Mouse (Mus musculus) heart, embryonic 10.5 days (tissue): ENCODE data around the gene Gmeb1. TPM values are rescaled to one million over a fixed set of nuclear protein-coding genes. Genes with fewer than 3 reads are reported as not detected.

Experiments used
- DNase-seq: peaks from one replicate; pipeline ENCODE4 v3.0.0-alpha.2; 2017; ENCODE audit warnings: low spot score
- H3K27ac ChIP-seq: fragments of 300-500 bp; sonication (generic); 2 replicates; pipeline ENCODE4 v1.5.1; 2016; ENCODE audit warnings: mild to moderate bottlenecking
- H3K27me3 ChIP-seq: fragments of 300-500 bp; sonication (generic); 2 replicates; pipeline ENCODE4 v1.6.1; 2016; ENCODE audit warnings: mild to moderate bottlenecking; ENCODE audit not compliant: poor library complexity, insufficient read depth, severe bottlenecking
- H3K36me3 ChIP-seq: fragments of 300-500 bp; sonication (generic); 2 replicates; pipeline ENCODE4 v1.6.1; 2016; ENCODE audit warnings: mild to moderate bottlenecking, moderate library complexity
- H3K4me1 ChIP-seq: fragments of 300-500 bp; sonication (generic); 2 replicates; pipeline ENCODE4 v1.6.1; 2016; ENCODE audit warnings: mild to moderate bottlenecking
- H3K4me3 ChIP-seq: fragments of 300-500 bp; sonication (generic); 2 replicates; pipeline ENCODE4 v1.5.1; 2016; ENCODE audit warnings: mild to moderate bottlenecking, moderate library complexity
- H3K9me3 ChIP-seq: fragments of 300-500 bp; sonication (generic); 2 replicates; pipeline ENCODE4 v1.6.1; 2016; ENCODE audit warnings: mild to moderate bottlenecking, moderate library complexity
- WGBS: fragments of 180-500 bp; shearing (Covaris S2); methylation state at CpG from one replicate; pipeline ENCODE4 v1.1.7; 2016; 5-methylcytosine and 5-hydroxymethylcytosine counted together
- polyA plus RNA-seq: library from polyadenylated mRNA; unstranded; fragments of >200 nt; fragmentation: Nextera tagmentation; extraction: Ambion mirVana; gene quantifications from 2 replicates; pipeline ENCODE4 v1.2.1, GENCODE M21; 2016

Gene Gmeb1
- polyA plus RNA-seq, 1 experiment from 2014 or later = 37.6 TPM

DNA sequence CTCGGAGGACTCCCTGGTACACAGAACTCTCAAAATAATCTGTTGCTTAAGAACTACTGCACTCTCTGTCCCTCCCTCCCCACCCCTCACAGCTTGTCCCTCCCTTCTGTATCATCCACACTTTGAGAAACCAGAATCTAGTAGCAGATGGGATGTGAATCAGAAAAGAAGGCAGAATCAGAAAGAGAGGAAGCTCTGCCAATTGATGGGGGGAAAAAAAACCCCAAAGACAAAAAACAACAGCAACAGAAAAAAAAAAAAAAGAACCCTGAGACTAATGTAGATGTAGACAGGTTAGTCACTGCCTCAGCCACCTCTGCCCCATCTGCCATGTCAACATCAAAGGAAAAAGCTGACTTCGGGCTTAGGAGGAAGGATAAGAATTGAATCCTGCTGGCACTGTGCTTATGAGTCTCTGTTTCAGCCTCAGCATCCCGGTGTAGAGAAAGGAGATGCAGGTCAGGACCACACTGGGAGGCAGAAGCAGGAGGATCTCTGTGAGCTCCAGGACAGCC is 5.5 kb upstream of the Gmeb1 start:
- 67% methylated on average over 3 of the region's 3 CpGs for WGBS
- Histone ChIP-seq H3K27me3 (no peaks in the 10 kb centered on the region), H3K27ac (no peak overlapping the region), H3K36me3 (no peaks in the 10 kb centered on the region), H3K4me3 (no peak overlapping the region), H3K4me1 (peaks cover 3% of the 10 kb centered on the region; the same call in 1 of the 2 replicates), H3K9me3 (no peaks in the 10 kb centered on the region)
- DNase-seq = no peak

DNA sequence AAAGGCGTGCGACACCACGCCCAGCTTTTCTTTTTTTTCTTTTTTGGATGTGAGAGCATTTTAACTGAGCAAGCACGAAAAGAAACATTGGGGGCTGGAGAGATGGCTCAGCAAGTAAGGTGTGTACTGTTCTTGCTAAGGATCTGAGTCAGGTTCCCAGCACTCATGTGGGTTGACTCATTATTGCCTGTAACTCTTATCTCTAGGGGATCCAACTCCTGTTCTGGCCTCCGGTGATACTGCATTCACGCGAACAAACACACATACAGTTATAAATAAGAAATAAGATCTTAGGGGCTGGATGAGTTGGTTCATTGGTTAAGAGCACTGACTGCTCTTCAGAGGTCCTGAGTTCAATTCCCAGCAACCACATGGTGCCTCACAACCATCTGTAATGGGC is 1.9 kb upstream of the Gmeb1 start:
- H3K9me3 ChIP-seq = no peaks in the 10 kb centered on the region
- 0 out of 2 replicates have a peak, but pooled peaks cover 3% of the 10 kb centered on the region for H3K36me3 ChIP-seq
- no peak for DNase-seq
- H3K4me1 ChIP-seq = peaks cover 16% of the 10 kb centered on the region
- H3K27ac ChIP-seq = no peak overlapping the region
- no peak overlapping the region for H3K4me3 ChIP-seq
- no peaks in the 10 kb centered on the region for H3K27me3 ChIP-seq
- WGBS = 88% methylated on average over 7 of the region's 7 CpGs

DNA sequence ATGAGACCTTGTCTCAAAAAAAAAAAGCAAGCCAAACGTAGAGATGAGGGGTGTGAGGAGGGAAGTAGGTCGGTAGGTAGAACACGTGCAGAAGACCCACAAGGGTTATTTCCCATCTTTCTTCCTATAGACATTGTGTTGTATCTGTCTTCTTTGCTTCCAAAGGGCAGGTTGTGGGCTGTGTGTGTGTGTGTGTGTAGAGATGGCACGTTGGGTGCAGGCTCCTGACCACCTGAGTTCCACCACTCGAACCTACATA is 885 bp upstream of the Gmeb1 start:
- WGBS = 80% methylated on average over 5 of the region's 5 CpGs
- no peak for DNase-seq
- no peak overlapping the region; the same call in 1 of the 2 replicates for H3K4me3 ChIP-seq
- peak overlapping the region; percentile 99; the same call in 1 of the 2 replicates for H3K27ac ChIP-seq
- no peaks in the 10 kb centered on the region for H3K27me3 ChIP-seq
- no peaks in the 10 kb centered on the region for H3K9me3 ChIP-seq
- H3K36me3 ChIP-seq = 0 out of 2 replicates have a peak, but pooled peaks cover 3% of the 10 kb centered on the region
- H3K4me1 ChIP-seq = peaks cover 16% of the 10 kb centered on the region

DNA sequence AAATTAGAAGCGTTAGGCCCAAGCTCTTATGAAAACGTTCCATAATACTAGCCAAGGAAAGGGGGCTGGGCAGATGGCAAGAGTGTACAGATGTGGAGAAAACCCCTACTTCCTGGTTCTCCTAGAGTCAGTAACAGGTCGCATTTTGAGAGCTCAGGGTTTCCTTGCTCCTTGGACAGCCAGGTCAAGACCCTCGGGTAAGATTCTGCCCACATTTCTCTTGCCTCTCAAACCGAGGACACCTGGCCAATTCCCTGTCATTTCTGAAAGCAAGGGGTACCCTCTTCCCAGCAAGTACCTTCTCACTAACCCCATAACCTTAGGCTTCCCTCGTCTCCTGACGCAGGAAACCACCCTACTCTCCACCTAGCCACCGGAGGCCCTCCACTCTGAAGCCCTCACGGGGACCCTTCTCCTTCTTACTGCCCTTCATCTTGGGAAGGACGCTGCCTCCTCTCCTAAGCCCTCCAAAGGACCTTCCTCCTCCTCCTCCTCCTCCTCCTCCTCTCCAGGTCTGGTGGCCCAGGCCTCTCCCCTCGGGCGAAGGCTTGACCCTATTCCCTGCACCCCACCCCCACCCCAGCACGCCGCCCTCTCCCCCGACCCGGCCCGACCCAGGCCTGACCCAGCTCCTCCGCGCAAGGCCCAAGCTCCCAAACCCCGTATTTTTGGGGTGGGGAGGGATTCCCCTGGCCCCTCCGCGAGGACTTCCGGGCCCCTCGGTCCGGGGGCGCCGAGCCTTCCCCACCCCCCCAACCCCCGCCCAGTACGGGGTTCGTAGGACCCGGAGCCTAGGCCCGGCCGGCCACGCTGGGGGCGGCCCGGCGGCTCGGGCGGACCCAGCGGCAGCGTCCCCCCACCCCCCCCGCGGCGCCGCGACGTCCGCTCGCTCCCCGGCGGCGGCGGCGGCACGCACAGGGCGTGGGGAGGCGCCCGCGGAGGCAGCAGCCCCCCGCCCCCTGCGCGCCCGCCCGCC is 710 bp downstream of the Gmeb1 start:
- Histone ChIP-seq H3K4me3 (peak overlapping the region; percentile 95), H3K36me3 (0 out of 2 replicates have a peak, but pooled peaks cover 3% of the 10 kb centered on the region), H3K4me1 (peaks cover 22% of the 10 kb centered on the region), H3K27me3 (no peaks in the 10 kb centered on the region), H3K27ac (peak overlapping the region; percentile 99), H3K9me3 (no peaks in the 10 kb centered on the region)
- peak; percentile 77 for DNase-seq
- WGBS = 3% methylated on average over 30 of the region's 64 CpGs

DNA sequence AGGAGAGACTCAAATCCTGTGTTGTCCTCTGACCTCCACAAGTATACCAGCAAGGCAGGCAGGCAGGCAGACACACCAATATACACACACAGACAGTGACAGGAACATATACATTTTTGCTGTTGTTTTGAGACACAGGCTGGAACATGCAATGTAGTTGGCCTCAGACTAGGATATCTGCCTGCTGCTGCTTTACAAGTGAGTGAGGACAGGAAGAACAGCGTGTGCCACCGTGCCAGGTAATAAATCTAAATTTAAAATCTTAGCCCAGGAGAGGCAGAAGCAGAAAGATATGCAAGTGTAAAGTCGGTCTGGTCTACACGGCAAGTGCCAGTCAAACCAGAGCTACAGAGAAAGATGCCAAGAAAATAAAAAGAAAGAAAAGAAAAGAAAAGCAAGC is 2.2 kb downstream of the Gmeb1 start:
- no peaks in the 10 kb centered on the region for H3K9me3 ChIP-seq
- H3K27me3 ChIP-seq = no peaks in the 10 kb centered on the region
- WGBS = 84% methylated on average over 4 of the region's 4 CpGs
- peaks cover 26% of the 10 kb centered on the region for H3K4me1 ChIP-seq
- H3K4me3 ChIP-seq = no peak overlapping the region; the same call in 1 of the 2 replicates
- H3K36me3 ChIP-seq = 0 out of 2 replicates have a peak, but pooled peaks cover 3% of the 10 kb centered on the region
- no peak for DNase-seq
- no peak overlapping the region; the same call in 1 of the 2 replicates for H3K27ac ChIP-seq

DNA sequence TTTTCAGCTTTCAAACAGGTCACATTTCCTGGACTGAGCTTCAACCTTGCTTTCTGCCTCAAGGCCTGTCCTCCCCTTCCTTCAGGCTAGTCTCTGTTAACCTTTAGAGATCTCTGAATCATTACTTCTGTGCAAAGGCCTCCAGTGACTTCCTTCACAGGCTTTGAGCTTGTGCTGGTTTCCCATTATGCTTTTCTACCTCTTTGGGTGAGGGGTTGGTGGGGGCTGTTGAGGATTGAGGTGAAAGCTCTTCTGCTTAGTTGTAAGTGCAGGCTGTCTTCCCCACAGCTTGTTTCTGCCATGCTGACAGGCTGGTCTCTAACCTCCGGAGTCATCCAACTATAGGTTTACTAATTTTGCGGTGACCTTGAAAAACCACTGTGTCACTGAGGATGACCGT is 5.0 kb downstream of the Gmeb1 start:
- no peak overlapping the region for H3K4me3 ChIP-seq
- H3K27me3 ChIP-seq = no peaks in the 10 kb centered on the region
- peaks cover 40% of the 10 kb centered on the region for H3K4me1 ChIP-seq
- H3K36me3 ChIP-seq = peaks cover 11% of the 10 kb centered on the region
- WGBS = 89% methylated on average over 3 of the region's 3 CpGs
- H3K9me3 ChIP-seq = no peaks in the 10 kb centered on the region
- DNase-seq = no peak
- no peak overlapping the region for H3K27ac ChIP-seq

DNA sequence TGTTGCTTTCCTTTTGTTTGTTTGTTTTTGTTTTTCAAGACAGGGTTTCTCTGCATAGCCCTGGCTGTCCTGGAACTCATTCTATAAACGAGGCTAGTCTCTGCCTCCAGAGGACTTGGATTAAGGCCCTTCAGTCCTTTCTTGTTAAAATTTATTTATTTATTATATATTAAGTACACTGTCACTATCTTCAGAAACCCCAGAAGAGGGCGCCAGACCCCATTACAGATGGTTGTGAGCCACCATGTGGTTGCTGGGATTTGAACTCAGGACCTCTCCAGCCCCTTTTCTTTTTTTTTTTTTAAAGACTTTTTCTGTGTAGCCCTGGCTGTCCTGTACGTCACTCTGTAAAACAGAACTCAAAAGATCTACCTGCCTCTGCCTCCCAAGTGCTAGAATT is 6.4 kb downstream of the Gmeb1 start:
- 70% methylated on average over 3 of the region's 3 CpGs for WGBS
- no peak for DNase-seq

DNA sequence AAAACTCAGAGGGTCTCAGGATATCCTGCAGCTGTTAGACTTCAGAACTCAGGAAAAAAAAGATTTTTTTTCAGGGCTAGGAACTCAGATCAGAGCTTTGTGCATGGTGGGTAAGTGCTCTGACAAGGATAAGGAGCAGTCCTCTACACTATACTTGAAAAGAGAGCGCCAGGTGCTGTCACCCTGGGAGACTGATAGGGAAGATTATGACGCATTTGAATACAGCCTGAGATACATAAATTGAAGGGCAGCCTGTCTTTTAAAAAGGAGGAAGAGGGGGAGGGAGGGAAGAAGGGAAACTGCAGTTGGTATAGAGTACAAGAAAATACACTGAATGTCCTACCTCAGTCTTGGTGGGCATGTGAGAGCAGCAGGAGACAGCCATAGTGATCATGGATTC is 7.8 kb downstream of the Gmeb1 start:
- WGBS = 59% methylated on average over 2 of the region's 2 CpGs
- DNase-seq = no peak
- no peaks in the 10 kb centered on the region for H3K9me3 ChIP-seq
- H3K36me3 ChIP-seq = peaks cover 35% of the 10 kb centered on the region
- H3K4me1 ChIP-seq = peaks cover 25% of the 10 kb centered on the region
- H3K27ac ChIP-seq = peak overlapping the region; percentile 52; the same call in 1 of the 2 replicates
- H3K4me3 ChIP-seq = no peak overlapping the region
- H3K27me3 ChIP-seq = no peaks in the 10 kb centered on the region

More for the DNA sequence above, 6.4 kb downstream of the Gmeb1 start:
- no peaks in the 10 kb centered on the region for H3K27me3 ChIP-seq
- no peaks in the 10 kb centered on the region for H3K9me3 ChIP-seq
- no peak overlapping the region for H3K4me3 ChIP-seq
- no peak overlapping the region for H3K27ac ChIP-seq
- H3K4me1 ChIP-seq = peaks cover 35% of the 10 kb centered on the region
- H3K36me3 ChIP-seq = peaks cover 25% of the 10 kb centered on the region

DNA sequence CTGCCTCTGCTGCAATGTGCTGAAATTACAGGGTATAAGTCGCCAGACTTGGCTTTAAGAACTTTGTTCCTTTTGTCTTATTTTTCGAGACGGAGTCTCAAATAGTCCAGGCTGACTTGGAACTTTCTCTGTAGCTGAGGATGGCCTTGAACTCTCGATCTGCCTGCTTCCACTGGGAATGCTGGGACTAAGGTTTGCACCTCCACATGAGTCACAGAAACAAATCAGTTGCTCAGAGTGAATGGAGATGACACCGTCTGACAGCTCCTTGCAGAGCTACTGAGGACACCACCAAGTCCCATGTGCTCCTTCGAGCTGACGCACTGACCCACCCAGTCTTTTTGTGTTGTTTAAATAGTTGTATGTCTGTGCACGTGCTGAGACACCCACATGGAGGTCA is 8.3 kb downstream of the Gmeb1 start:
- 83% methylated on average over 8 of the region's 8 CpGs for WGBS
- DNase-seq = no peak
- Histone ChIP-seq H3K27ac (no peak overlapping the region), H3K36me3 (peaks cover 39% of the 10 kb centered on the region), H3K27me3 (no peaks in the 10 kb centered on the region), H3K4me1 (peaks cover 25% of the 10 kb centered on the region), H3K9me3 (no peaks in the 10 kb centered on the region), H3K4me3 (no peak overlapping the region)

DNA sequence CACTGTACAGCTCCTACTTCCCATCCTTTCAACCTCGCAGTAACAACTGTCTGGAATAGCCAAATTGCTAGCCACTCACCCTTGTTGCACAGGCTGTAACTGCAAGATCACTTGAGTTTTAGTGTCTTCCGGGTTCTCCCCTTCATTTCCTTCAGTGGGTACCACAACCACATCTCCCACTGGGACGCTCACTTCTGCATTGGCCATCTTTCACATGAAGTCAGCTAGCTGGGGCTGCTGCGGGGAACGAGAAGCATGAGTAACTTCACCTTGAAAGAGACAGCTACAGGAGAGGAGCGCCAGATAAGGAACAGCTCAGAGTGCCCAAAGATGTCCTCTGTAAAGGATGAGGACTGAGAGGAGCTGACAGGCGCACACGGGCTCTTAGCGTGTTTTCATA is 9.8 kb downstream of the Gmeb1 start:
- H3K27me3 ChIP-seq = no peaks in the 10 kb centered on the region
- peaks cover 52% of the 10 kb centered on the region for H3K36me3 ChIP-seq
- DNase-seq = no peak
- WGBS = 93% methylated on average over 9 of the region's 9 CpGs
- no peaks in the 10 kb centered on the region for H3K9me3 ChIP-seq
- no peak overlapping the region for H3K27ac ChIP-seq
- H3K4me3 ChIP-seq = no peak overlapping the region
- H3K4me1 ChIP-seq = peaks cover 23% of the 10 kb centered on the region

DNA sequence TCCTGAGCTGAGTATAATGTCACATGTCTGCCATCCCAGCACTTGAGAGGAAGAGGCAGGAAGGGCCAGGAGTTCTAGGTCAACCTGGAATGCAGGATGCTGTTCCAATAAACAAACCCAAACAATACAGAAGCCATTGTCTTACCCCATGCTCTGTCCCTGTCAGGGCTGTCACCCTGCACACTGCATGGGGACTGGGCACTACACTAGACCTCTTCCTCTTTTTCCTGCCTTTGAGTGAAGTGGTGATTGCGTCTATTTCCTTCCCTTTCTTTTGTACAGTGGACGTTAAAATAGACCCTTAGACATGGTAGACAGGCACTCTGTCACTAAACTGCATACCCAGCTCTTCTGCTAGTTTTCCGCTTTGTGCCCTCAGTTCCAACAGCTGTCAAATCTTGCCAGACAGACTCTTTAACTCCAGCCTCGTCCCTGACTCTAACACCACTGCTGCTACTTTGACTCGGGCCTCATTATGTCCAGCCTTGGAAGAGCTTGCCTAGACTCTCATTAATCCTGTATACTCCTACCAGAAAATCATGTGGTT is 13.9 kb downstream of the Gmeb1 start:
- Histone ChIP-seq H3K27me3 (no peaks in the 10 kb centered on the region), H3K4me3 (no peak overlapping the region), H3K36me3 (peaks cover 83% of the 10 kb centered on the region), H3K27ac (no peak overlapping the region), H3K4me1 (no peaks in the 10 kb centered on the region), H3K9me3 (no peaks in the 10 kb centered on the region)
- WGBS = 74% methylated on average over 5 of the region's 5 CpGs
- DNase-seq = no peak

DNA sequence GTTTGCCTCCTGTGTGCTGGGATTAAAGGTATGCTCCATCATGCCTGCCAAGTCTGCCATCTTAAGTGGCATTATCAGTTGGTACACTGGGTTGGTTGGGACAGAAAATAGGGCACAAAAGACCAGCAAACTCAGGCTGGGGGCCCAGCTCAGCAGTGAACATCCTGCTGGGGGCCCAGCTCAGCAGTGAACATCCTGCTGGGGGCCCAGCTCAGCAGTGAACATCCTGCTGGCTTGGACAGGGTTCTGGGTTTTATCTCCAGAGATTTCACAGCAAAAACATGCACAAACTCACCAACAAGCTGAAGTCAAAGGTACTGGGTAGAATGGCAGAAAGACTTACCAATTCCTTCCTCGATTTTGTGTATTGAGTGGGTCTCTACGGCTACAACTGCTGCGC is 15.8 kb downstream of the Gmeb1 start:
- Histone ChIP-seq H3K36me3 (peaks cover 83% of the 10 kb centered on the region), H3K4me3 (no peak overlapping the region), H3K27me3 (no peaks in the 10 kb centered on the region), H3K4me1 (no peaks in the 10 kb centered on the region), H3K9me3 (no peaks in the 10 kb centered on the region), H3K27ac (peak overlapping the region; percentile 30; the same call in 1 of the 2 replicates)
- no peak for DNase-seq
- 79% methylated on average over 3 of the region's 3 CpGs for WGBS

DNA sequence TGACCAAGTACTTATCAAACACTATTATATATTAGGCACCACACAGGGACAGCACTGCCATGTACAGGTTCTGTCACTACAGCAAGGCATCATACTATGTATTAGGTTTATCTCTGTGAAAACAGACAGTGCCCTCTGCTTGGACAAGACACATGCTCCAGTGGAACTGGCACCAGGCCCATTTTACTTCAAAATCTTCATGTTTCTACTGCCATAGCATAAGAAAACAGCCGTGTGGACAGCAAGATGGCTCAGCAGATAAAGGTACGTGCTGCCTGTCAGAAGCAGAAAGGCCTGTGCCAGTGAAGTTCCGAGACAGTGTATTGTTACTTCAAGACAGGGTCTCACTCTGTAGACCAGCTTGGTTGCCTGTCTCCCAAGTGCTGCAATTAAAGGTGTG is 20.2 kb downstream of the Gmeb1 start:
- no peak overlapping the region for H3K27ac ChIP-seq
- H3K36me3 ChIP-seq = peaks cover 88% of the 10 kb centered on the region
- H3K27me3 ChIP-seq = no peaks in the 10 kb centered on the region
- H3K9me3 ChIP-seq = no peaks in the 10 kb centered on the region
- no peaks in the 10 kb centered on the region for H3K4me1 ChIP-seq
- 67% methylated on average over 3 of the region's 3 CpGs for WGBS
- H3K4me3 ChIP-seq = no peak overlapping the region
- DNase-seq = no peak
